Comparison of ENCODE assay signal across 15 mouse cellular contexts in the genomic region with DNA sequence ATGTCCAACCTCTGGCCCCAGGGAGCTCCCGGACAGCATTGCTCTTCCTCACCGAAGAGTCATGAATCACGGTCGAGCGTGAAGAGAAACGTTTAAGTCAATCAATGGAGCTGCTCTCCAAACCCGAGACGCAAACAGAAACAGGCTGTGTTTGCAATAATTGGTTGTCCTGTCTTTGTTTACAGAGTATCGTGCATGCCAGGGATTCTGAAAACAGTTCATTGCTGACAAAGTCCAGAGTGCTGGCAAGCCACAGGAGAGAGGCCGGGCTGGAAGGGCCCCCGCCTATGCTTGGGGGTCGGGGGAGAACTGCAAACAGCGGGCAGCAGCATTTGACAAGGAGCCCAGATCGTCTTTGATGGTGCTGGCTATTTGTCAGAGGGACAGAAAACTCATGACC.
DNase-seq lines count a peak whose midpoint lies in the region; ATAC-seq and TF ChIP-seq lines count a peak whose summit lies in the region.
"Had no signal": no experiment of that assay in that cellular context is flagged by ENCODE, and none has a peak within 500 bp of the region (broad histone marks: within the 10 kb centered on the region; RNA-seq: fewer than 3 reads in every experiment).

No protein-coding gene starts in this region.

- no peak for TF ChIP-seq CTCF in gastrocnemius, adult 2 months (IDR thresholded peaks at IDR 0.05)

- no peak overlapping the region for H3K9ac ChIP-seq in kidney, embryonic 16.5 days (replicated peaks; ENCODE audit: low read length)
- H3K9ac ChIP-seq: neural tube, embryonic 13.5 days had no signal

- no peak for ATAC-seq in kidney, embryonic 16.5 days (ENCODE audit: low FRiP score, low TSS enrichment)

- H3K4me2 ChIP-seq in kidney, embryonic 16.5 days (replicated peaks; ENCODE audit: low read depth, low read length): no peak overlapping the region
- H3K4me2 ChIP-seq: neural tube, embryonic 13.5 days had no signal

- 35% methylated on average over 14 of the region's 14 CpGs for whole genome bisulfite sequencing in kidney, embryonic 16.5 days
- 58% methylated on average over 14 of the region's 14 CpGs for WGBS in embryonic facial prominence, embryonic 10.5 days

- H3K27ac ChIP-seq in kidney, embryonic 16.5 days (ENCODE audit: low read length): no peak overlapping the region
- H3K27ac ChIP-seq in embryonic facial prominence, embryonic 10.5 days (replicated peaks): 0 out of 2 replicates have a peak overlapping the region, but pooled peaks have one; percentile 5
- no peak overlapping the region for H3K27ac ChIP-seq in gastrocnemius, adult 2 months
- H3K27ac ChIP-seq: heart, embryonic 10.5 days; neural tube, embryonic 13.5 days had no signal

- no peaks in the 10 kb centered on the region for H3K9me3 ChIP-seq in kidney, embryonic 16.5 days (ENCODE audit: low read length)
- no peaks in the 10 kb centered on the region for H3K9me3 ChIP-seq in embryonic facial prominence, embryonic 10.5 days
- H3K9me3 ChIP-seq: heart, embryonic 10.5 days; neural tube, embryonic 13.5 days had no signal

- H3K36me3 ChIP-seq in kidney, embryonic 16.5 days (ENCODE audit: insufficient read depth, low read length): no peaks in the 10 kb centered on the region
- no peaks in the 10 kb centered on the region for H3K36me3 ChIP-seq in embryonic facial prominence, embryonic 10.5 days (replicated peaks)
- H3K36me3 ChIP-seq: heart, embryonic 10.5 days; neural tube, embryonic 13.5 days had no signal

- no peaks in the 10 kb centered on the region for H3K4me1 ChIP-seq in kidney, embryonic 16.5 days (ENCODE audit: insufficient read depth, low read length)
- peaks cover 23% of the 10 kb centered on the region for H3K4me1 ChIP-seq in embryonic facial prominence, embryonic 10.5 days

- H3K4me3 ChIP-seq in kidney, embryonic 16.5 days (ENCODE audit: low read length): no peak overlapping the region
- no peak overlapping the region for H3K4me3 ChIP-seq in embryonic facial prominence, embryonic 10.5 days
- no peak overlapping the region for H3K4me3 ChIP-seq in gastrocnemius, adult 2 months
- H3K4me3 ChIP-seq: erythroblast, embryonic 14.5 days; heart, embryonic 10.5 days; neural tube, embryonic 13.5 days had no signal

- no peaks in the 10 kb centered on the region for H3K27me3 ChIP-seq in kidney, embryonic 16.5 days (ENCODE audit: insufficient read depth, low read length)
- no peaks in the 10 kb centered on the region for H3K27me3 ChIP-seq in embryonic facial prominence, embryonic 10.5 days (replicated peaks; ENCODE audit: low read depth, poor library complexity, severe bottlenecking)
- H3K27me3 ChIP-seq: neural tube, embryonic 13.5 days had no signal

- peak; percentile 8 for DNase-seq in cerebellum, adult 9-11 months
- no peak for DNase-seq in cerebellum, adult 9-10 months
- DNase-seq in kidney, postnatal 10 days: peak; percentile 18
- DNase-seq in embryonic facial prominence, embryonic 10.5 days (ENCODE audit: low spot score): peak; percentile 25
- peak; percentile 20 for DNase-seq in lung, postnatal 14 days
- no peak for DNase-seq in thymus, postnatal 14 days
- no peak for DNase-seq in gastrocnemius, adult 2 months
- DNase-seq: cerebellum, postnatal 25 days; liver; spleen, adult 18-20 months; thymus, adult 18-20 months had no signal

- intact Hi-C loops in gastrocnemius, adult 2 months (cut with DNase I): no loop called here

Comparison
In these comparisons a context has a peak if more than half of its experiments do, and no peak if none do; other contexts are left out.
1. DNase-seq: peak in cerebellum, adult 9-11 months (single experiment), kidney, postnatal 10 days (single experiment), embryonic facial prominence, embryonic 10.5 days (single experiment) and lung, postnatal 14 days (single experiment); none in cerebellum, adult 9-10 months (single experiment), thymus, postnatal 14 days (single experiment) and gastrocnemius, adult 2 months (single experiment).